Mouse (Mus musculus): ENCODE data around the gene Chrnd. TPM values are rescaled to one million over a fixed set of nuclear protein-coding genes. Genes with fewer than 3 reads are reported as not detected.

Chrnd gene
- total RNA-seq, 2 experiments from 2014 or later = not detected

GRCm38 (mm10) chr1:87186261-87187036 lies 4.0 kb upstream of the Chrnd start:
- no peak for TF ChIP-seq CTCF (IDR thresholded peaks at IDR 0.05)
- intact Hi-C loops (cut with DNase I) = loop anchor here (1.0 to 5.0 kb wide), 4 partner anchors 138 to 572 kb away; no protein-coding TSS in a partner anchor
- DNase-seq (ENCODE audit: extremely low spot score in 1 of 2, low spot score in 2 of 2) = no peak
- H3K27ac ChIP-seq = no peak overlapping the region
- peak overlapping the region; percentile 52 for H3K4me3 ChIP-seq

GRCm38 (mm10) chr1:87187037-87187355 lies 3.4 kb upstream of the Chrnd start:
- TF ChIP-seq CTCF (IDR thresholded peaks at IDR 0.05) = peak; percentile 93
- Histone ChIP-seq H3K4me3 (peak overlapping the region; percentile 52), H3K27ac (no peak overlapping the region)
- peak; percentile 70 to 81 for DNase-seq (ENCODE audit: extremely low spot score in 1 of 2, low spot score in 2 of 2)
- intact Hi-C loops (cut with DNase I) = loop anchor here (1.0 to 5.0 kb wide), 4 partner anchors 138 to 573 kb away; no protein-coding TSS in a partner anchor

GRCm38 (mm10) chr1:87197296-87197695 lies 6.9 kb downstream of the Chrnd start:
- no peak for TF ChIP-seq CTCF (IDR thresholded peaks at IDR 0.05)
- intact Hi-C loops (cut with DNase I) = no loop called here
- Histone ChIP-seq H3K4me3 (no peak overlapping the region), H3K27ac (no peak overlapping the region)
- DNase-seq (ENCODE audit: extremely low spot score in 1 of 2, low spot score in 2 of 2) = no peak

GRCm38 (mm10) chr1:87198119-87199065 lies 8.0 kb downstream of the Chrnd start:
- no peak overlapping the region for H3K4me3 ChIP-seq
- no peak overlapping the region for H3K27ac ChIP-seq
- no peak for TF ChIP-seq CTCF (IDR thresholded peaks at IDR 0.05)
- DNase-seq (ENCODE audit: extremely low spot score in 1 of 2, low spot score in 2 of 2) = no peak
- intact Hi-C loops (cut with DNase I) = no loop called here

GRCm38 (mm10) chr1:87200811-87201210 lies 10.4 kb downstream of the Chrnd start:
- H3K4me3 ChIP-seq = no peak overlapping the region
- no peak for TF ChIP-seq CTCF (IDR thresholded peaks at IDR 0.05)
- intact Hi-C loops (cut with DNase I) = no loop called here

GRCm38 (mm10) chr1:87201848-87202247 lies 11.4 kb downstream of the Chrnd start:
- H3K4me3 ChIP-seq = no peak overlapping the region
- intact Hi-C loops (cut with DNase I) = no loop called here
- TF ChIP-seq CTCF (IDR thresholded peaks at IDR 0.05) = no peak
- no peak overlapping the region for H3K27ac ChIP-seq
- DNase-seq (ENCODE audit: extremely low spot score in 1 of 2, low spot score in 2 of 2) = no peak

More at GRCm38 (mm10) chr1:87200811-87201210, 10.4 kb downstream of the Chrnd start:
- no peak overlapping the region for H3K27ac ChIP-seq
- DNase-seq (ENCODE audit: extremely low spot score in 1 of 2, low spot score in 2 of 2) = no peak

GRCm38 (mm10) chr1:87203779-87204178 lies 13.4 kb downstream of the Chrnd start:
- TF ChIP-seq CTCF (IDR thresholded peaks at IDR 0.05) = no peak
- DNase-seq (ENCODE audit: extremely low spot score in 1 of 2, low spot score in 2 of 2) = no peak
- no peak overlapping the region for H3K27ac ChIP-seq
- intact Hi-C loops (cut with DNase I) = no loop called here
- no peak overlapping the region for H3K4me3 ChIP-seq

GRCm38 (mm10) chr1:87204465-87204864 lies 14.1 kb downstream of the Chrnd start, which contains the start of gene Chrng:
Gene Chrng, plus strand, starts transcription at chr1:87204657.
- no peak within 1 kb of the TSS for H3K4me3 ChIP-seq
- no peak within 1 kb of the TSS for H3K27ac ChIP-seq
- DNase-seq (ENCODE audit: extremely low spot score in 1 of 2, low spot score in 2 of 2) = no peak
- no peak for TF ChIP-seq CTCF (IDR thresholded peaks at IDR 0.05)
- intact Hi-C loops (cut with DNase I) = no loop called here

GRCm38 (mm10) chr1:87205038-87205437 lies 14.6 kb downstream of the Chrnd start:
- no peak for DNase-seq (ENCODE audit: extremely low spot score in 1 of 2, low spot score in 2 of 2)
- intact Hi-C loops (cut with DNase I) = no loop called here
- no peak for TF ChIP-seq CTCF (IDR thresholded peaks at IDR 0.05)
- Histone ChIP-seq H3K27ac (no peak overlapping the region), H3K4me3 (no peak overlapping the region)

GRCm38 (mm10) chr1:87205502-87205901 lies 15.1 kb downstream of the Chrnd start:
- H3K4me3 ChIP-seq = no peak overlapping the region
- intact Hi-C loops (cut with DNase I) = no loop called here
- no peak for TF ChIP-seq CTCF (IDR thresholded peaks at IDR 0.05)
- H3K27ac ChIP-seq = no peak overlapping the region
- no peak for DNase-seq (ENCODE audit: extremely low spot score in 1 of 2, low spot score in 2 of 2)

GRCm38 (mm10) chr1:87206339-87206738 lies 15.9 kb downstream of the Chrnd start:
- peak; percentile 29 for TF ChIP-seq CTCF (IDR thresholded peaks at IDR 0.05)
- no peak overlapping the region for H3K27ac ChIP-seq
- no peak for DNase-seq (ENCODE audit: extremely low spot score in 1 of 2, low spot score in 2 of 2)
- H3K4me3 ChIP-seq = no peak overlapping the region
- intact Hi-C loops (cut with DNase I) = no loop called here

GRCm38 (mm10) chr1:87211431-87211830 lies 21.0 kb downstream of the Chrnd start:
- no peak for TF ChIP-seq CTCF (IDR thresholded peaks at IDR 0.05)
- intact Hi-C loops (cut with DNase I) = loop anchor here (10.0 kb wide), 2 partner anchors 543 to 777 kb away; partner anchors contain the start of gene Atg16l1
- H3K4me3 ChIP-seq = no peak overlapping the region
- no peak for DNase-seq (ENCODE audit: extremely low spot score in 1 of 2, low spot score in 2 of 2)
- H3K27ac ChIP-seq = no peak overlapping the region
